Mouse (Mus musculus) c-Kit-positive CD71-negative TER-119-negative erythroid progenitor cells, embryonic 14.5 days (primary cell): ENCODE measurements at regions not wholly inside any gene's neighbourhood (a gene's known extent, or its start where the extent isn't known, plus 50 kb on each side); places are given as distances from the start of the nearest gene placed in this dataset.
"Not testable (repeated sequence)": the region's sequence is repeated elsewhere in the genome, so short reads cannot be mapped to it uniquely, and the experiment has no call there.

ENCODE experiments used
- DNase-seq: peaks from one replicate; pipeline ENCODE4 v3.0.0-alpha.2; 2013; ENCODE audit warnings: low read depth

DNA sequence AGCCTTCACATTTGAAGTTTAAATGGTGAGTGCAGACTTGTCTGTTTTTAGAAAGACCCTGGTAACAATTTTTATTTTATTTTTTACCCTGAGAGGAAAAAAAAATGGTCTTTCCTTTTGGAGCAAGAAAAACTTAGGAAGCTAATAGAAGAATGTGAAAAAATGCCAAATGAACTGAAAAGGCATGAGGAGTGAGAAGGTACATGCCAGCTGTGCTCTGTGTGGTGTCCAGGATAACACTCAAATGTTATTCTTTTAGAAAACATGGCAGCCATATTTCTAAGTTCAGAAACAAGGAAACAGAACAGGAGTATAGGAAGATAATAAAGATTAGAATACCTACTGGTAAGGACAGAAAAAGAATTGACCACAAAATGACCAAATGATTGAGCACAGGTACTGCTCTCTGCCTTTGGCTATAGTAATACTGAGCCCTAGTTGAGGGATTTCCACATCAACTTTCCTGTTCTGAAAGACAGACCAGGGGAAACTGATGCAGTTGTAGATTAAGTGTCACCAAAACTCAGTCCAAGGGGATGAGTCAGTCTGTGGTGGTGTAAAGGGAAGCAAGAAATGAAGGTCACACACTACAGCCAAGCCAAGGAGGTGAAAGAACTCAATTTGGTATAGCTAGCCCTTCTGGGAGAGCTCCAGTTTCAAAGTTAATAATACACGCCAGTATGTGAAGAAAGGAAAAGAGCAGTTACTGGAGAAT is 758.5 kb downstream of the Robo2 start:
- DNase-seq, result no peak

DNA sequence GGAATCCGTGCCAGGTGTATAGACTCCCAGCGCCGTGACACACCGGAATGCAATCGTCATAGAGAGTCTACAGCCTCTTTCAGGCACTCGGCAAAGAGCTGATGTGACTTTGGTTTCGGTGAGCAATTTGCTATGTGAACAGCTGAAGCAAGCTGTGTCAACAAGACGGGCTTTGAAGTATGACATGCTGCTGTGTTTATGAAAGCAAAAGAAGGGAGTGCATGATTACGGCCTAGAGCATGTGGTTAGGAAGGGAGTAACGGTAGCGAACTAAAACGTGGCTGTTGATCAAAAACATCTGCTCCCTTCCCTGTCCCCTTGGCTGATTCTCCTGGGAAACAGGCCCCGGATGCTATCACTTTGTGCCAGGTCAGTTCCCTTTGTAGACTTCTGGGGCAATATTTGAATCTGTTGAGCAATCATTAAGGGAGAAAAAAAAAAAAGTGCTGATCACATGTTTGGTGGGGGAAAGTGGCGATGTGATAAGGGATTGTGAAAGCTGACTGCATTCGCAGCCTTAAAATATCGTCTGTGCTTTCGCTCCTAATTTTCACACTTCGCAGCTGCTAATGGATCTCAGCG is 764.3 kb downstream of the Robo2 start:
- no peak for DNase-seq

DNA sequence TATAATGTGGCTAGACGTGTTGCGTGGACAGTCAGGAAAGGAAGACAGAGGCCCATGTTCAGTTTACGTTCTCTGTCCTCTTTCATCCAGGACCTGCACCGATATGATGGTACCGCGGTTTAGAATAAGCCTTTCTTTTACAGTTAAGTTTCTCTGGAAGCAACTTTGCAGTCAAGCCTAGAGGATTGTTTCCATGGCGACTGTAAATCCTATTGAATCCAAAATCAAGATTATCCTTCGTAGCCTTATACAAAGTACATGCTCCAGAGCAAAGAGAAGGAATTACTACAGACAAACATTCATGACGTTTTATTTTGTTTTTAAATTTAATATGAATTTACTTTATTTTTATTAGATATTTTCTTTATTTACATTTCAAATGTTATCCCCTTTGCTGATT is 798.6 kb downstream of the Robo2 start:
- DNase-seq, result no peak

DNA sequence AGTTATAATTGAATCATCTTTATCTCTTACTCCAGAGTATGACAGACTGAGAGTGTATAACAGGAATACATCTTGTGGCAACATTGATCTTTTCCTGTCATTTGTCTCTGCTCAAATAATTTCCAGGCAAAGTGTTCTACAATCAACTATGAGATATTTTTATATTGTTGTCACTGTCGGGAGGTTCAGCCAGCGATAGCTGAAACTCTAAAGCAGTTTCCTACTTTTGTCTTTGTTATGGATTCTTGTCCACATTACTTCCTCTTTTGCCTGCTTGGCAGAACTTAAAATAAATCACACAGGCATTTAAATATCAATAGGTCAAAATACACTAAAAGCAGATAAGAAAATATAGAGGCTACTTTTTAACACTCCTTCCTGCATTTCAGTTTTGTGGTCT is 820.2 kb downstream of the Robo2 start:
- DNase-seq, result no peak

DNA sequence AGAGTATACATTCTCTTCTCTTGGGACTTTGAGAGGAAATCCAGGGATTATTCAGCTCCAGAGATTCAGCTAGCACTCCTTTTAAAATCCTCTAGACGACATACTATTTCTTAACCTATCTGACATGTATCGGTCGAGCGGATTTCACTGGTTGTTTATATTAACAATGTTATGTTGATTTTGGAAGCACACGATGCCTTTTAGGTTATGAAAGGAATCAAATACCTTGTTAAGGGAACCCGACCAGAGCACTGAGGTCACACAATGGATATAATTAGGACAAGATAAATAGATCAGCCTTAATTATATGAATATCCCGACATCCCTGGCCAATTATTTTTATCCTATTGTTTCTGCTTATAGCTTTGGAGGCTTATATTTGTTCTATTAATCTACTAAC is 850.4 kb downstream of the Robo2 start:
- DNase-seq, result no peak

DNA sequence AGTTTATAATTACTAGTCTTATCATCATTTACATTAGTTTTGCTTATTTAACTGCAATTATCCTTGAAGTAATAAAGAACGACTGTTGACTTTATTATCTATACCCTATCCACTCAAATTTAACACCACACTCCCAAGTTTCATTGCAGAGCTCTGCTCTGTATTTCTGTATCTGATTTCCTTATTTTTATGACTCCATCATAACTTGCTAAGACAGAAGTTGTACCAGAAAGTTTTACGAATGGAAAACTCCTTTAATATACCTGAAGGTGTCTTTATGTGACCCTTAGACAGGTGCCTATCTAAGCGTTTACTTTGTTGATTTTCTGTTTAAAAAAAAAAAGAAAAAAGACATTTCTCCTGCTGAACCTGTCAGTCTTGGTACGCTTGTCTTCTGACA is 854.7 kb downstream of the Robo2 start:
- no peak for DNase-seq

DNA sequence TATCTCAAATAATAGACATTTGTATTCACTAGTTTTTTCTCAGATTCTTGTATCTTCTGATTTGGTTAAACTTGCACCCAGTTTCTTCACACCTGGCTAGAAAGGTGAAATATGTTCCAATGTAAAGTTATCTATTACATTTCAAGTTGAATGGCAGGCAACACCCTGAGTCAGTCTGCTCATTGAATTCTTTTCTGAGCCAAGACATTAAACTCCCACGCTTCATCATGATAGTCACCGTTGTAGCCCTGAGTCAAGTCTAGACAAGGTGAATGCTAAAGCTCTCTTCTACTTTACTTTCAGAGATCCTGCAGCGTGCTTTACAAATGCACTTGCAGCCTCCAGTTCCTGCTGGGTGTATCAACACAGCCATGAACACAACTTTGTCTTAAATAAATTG is 868.0 kb downstream of the Robo2 start:
- DNase-seq, result no peak

DNA sequence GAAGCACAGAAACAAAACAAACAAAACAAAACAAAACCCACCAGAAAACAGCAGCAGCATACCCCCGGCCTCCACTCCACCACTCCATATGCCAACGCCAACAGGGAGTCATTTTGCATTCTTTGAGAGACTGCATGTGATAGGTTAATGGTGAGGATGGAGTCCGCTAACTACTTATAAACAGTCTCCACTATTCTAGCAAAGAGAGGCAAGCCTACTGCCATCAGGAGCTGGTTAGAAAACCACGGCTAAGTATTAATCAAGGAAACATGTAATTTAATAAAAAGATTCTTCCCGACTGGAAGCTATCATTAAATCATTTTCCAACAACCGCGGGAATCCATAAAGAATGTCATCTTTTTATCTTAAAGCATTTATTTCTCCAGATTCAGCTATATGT is 873.6 kb downstream of the Robo2 start:
- no peak for DNase-seq

DNA sequence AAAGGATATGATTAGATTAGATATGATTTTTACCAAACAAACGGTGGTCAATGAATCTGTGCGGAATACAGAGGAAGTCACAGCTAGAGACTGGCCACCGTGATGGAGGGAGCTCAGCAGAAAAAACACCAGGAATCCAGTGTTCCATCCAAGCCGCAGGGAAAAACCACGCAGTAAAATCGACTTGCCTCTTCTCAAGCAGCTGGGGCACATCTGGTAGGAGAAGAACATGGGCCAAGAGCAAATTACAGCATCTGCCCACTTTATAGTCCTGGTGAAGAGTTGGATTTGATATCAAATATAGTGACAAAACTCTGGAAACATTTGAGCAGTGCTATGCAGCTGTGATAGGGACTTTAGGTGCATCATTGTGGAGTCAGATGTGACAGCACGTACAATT is 874.1 kb downstream of the Robo2 start:
- no peak for DNase-seq

DNA sequence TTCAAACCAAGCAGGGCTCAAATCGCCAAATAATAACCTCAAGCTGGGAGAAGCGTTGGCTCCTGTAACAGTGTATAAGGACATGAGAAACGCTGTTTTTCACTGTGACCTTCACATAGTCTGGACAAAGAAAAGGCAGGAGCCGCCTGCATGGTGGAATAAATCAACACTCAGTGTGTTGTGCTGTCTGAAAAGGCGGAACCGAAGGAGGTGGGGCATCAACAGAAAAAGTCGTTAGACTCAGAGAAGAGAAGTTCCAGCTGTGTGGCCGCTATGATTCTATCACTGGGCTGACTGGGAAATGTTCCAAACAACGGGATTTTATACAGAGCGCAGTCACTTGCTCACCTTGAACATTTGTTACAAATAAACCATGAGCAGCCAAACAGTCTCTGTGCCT is 881.4 kb downstream of the Robo2 start:
- DNase-seq, result no peak

DNA sequence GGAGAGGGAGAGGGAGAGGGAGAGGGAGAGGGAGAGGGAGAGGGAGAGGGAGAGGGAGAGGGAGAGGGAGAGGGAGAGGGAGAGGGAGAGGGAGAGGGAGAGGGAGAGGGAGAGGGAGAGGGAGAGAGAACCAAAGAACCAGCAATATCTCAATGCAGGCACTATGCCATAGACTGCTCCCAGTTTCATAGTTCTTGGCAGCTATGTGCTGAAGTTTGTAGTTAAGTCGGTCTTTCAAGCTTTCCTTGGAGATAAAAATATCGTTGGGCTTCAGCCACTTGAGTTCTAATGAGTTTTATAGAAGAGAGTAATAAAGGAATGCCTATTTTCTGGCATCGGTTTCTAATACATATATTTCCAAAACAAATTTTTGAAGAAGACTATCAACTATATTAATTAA is 888.7 kb downstream of the Robo2 start:
- DNase-seq, result not testable (repeated sequence)

DNA sequence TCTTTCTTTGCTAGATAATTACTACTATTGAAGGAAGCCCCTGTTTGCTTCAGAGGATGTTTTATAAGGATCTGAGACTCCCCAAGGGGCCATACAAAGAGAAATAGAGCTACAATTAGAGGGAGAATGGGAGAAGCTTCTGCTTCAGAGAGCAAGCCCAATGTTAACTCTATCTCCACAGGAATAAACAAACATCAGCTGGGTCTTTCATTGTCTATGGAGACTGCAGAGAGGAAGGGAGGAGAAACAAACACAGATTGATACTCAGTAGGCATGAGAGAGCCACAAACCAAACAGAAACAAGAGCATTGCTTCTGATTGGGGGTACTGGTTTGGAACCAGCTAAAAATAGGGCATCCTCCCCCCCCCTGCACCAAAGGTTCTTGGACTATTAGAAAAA is 906.9 kb downstream of the Robo2 start:
- DNase-seq, result no peak

DNA sequence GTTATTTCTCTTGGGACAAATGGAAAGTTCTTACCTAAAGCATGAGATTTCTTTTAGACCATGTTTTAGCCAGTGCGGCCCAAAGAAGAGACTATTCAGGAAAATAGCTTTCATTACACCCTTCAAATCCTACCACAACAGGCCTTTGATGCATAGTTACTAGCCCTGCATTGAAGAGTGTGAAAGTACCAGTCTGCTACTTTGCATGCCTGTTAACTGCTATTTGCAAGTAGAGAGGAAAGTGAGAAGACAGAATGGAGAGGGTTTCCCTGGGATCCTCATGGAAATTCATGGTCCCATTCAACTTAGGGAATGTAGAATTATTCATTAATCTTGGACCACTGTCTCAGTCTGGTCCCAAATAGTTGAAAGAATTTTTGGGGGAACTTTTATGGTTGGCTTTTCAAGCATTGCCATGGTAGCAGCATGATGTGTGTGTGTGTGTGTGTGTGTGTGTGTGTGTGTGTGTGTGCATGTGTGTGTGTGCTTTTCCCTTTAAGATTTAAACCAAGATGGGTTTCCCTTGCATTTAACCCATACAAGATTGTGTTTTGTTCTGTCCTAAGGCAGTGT is 912.9 kb downstream of the Robo2 start:
- DNase-seq, result no peak

DNA sequence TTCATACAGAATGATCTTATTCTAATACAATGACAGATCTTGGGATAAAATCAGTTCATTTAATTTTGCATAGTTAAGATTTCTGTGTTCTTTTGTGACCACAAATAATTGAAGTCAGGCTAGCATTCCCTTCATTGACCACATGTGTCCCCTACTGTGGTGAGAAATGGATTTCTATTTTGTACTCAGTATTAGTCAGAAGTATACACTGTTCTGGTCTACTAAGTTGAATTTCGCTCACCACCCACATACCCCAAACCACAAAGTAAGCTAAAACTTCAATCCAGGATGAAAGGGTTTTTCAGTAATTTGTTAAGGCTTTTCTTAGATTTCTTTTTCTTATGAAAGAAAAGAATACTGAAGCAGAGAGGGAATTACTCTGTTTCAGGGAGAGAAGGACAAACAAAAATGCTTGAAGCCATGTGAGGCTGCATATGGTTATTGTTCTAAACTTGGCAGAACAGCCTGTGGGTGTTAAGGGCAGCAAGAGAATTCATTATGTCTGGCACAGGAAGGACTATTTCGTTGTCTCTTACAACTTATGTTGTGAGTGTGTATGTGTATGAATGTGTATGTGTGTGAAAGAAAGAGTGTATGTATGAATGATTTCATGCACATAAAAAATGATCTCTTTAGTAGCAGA is 928.3 kb downstream of the Robo2 start:
- DNase-seq, result no peak

DNA sequence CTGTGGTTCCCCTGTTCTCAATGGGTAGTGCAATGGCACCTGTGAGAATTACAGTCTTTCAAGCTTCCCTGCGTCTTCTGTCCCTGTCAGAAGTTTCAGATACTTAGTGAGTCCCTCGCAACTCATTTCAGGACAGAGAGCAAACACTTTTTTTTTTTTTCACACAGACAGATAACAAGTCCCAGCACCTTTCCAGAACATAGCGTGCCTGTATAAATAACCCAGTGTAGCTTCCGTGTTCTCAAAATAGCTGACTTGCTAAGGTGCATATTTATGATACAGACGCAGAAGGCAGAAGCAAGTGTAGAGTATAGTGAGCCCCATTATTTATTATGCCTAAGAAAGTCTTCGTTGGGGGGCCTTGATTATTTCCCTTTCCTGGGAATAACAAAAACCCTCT is 929.4 kb downstream of the Robo2 start:
- DNase-seq, result no peak

DNA sequence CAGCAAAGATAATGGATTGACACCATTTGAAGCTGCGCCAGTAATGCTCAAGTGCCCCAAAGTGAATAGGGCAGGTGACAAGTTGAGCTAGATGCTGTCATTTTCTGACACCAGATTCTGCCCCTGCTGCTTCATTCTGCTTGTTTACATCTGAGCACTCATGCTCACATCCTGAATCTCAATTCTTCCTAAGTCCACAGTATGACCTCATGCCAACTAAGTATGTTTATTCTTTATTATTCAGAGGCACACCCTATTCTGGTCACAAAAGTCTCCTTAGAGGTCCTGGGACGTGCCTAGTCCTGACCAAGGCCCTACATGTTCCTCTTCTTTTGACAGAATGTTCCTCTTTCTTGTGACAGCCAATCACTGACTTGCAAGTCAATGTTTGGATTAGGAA is 938.1 kb downstream of the Robo2 start:
- no peak for DNase-seq

DNA sequence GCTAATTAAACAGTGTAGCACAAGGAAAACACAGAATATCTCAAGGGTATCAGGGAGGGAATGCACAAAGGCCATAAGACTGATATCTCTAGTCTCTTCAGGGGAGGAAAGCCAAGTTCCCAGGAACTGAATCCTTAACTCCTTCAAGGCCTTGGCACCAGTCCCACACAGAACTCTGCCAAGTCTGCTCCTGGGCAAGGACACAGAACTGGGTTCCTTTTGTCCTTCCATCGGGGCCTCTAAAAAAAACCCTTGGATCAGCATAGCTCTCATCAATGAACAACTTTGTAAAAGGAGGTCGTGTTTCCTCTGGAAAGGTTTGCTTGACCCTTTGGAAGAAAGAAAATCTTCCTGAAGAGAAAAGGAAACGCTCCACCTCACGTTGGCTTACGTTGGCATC is 940.1 kb downstream of the Robo2 start:
- DNase-seq, result no peak

DNA sequence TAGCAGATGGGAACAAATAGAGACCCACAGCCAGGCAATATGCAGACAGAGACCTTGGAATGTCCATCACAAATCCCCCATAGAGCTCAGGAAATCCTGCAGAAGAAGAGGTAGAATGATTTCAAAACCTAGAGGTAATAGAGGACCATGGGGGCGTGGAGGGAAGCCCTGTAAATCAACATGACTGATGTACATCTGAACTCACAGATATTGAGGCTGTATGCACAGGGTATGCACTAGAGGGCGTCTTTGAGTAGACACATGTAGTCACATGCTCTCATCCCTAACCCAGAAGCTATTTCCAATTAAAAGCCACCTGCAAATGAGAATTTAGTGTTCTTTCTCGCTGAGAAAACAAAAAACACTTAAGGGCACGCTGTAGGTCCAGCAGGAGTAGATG is 941.1 kb downstream of the Robo2 start:
- DNase-seq, result no peak

DNA sequence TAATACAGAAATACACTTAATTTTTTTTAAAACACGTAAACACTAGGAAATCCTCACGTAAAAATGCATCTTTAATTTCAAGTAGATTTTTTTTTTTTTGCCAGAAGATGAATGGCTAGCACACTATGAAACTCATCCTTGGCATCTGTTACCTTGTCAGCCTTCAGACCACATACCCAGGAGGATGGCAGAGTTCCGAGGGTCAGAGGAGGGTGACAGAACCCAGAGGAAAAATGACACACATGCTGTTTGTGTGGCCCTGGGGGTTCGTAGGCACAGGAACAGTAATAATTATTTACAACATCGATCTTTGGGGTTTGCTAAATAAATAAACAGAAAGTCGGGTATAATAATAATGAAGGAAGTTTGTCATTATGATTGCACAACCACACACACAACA is 945.3 kb downstream of the Robo2 start:
- no peak for DNase-seq

DNA sequence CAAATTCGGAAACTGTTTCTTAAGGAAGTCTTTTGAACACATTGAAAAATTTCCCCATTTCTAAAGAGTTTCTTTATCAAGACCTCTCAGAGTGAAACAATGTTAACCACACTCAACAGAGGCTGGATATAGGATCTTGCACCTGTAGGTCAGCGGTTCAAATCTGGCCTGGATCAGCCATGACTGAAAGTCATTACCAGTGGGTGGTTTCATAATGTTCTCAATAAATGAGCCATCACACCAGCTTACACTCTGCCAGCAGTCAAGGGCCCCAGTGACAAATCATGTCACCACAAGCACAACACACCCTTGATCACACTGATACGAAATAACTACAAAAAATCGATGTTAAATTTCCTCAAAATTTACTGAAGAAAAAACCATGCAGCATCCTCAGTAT is 949.1 kb downstream of the Robo2 start:
- no peak for DNase-seq

DNA sequence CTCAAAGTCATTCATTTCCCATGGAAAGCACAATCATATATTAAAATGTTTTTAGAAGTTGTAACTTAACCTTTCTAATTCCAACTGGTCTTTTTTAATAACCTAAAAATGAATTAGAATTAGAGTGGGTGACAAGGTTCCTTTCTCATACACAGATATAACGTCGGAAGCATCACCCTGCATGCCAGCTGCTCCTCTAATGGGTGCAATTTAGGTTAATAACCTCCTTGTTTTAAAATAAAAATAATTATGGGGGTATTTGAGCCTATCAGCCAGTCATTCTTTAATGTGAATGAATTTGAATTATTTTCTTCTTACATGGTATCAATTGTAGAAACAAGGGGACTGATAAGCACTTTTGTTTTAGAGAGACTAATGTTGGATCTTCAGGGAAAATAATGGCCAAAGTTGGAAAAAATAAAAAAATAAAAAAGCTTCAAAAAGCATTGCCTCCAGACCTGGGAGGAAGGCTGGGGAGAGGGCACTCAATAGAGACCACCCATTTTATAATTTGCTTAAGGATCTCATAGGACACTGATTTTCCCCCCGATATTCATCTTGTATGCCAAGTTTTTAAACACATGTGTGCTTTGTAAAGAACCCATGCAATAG is 960.9 kb downstream of the Robo2 start:
- DNase-seq, result no peak

DNA sequence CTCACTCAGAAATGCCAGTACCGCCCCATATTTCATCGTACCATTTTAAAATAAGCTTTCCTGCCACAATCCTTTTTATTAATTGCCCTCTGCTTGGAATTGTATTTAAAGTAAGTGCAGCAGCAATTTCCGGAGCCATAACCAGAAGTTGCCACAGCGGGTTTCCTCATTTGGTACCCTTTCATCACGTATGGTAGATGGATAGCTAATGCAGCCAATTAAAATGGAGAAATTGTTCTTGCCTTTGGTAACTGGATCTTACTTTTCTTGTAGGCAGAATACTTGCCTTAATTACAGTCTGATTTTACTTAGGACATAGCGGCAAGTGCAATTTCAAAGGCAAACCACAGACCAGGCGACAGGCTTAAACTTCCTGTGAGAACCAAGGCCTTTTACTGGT is 961.8 kb downstream of the Robo2 start:
- no peak for DNase-seq

DNA sequence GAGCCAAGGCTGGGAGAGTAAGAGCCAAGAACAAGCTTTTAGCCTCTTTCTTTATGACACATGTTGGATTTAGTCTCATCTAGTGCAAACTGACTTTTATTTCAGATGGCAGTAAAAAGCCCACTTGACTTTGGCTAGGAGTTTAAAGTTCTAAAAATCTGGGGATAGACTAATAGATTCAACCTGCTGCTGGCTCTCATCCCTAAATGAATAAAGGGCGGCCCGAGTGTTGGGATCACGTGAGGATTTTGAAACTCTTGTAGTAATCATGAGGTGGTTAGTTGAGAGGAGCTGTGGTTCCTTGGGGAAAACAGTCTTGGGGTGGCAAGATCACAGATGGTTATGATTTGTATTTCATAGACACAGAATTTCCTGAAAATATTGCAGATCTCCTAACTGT is 975.9 kb downstream of the Robo2 start:
- DNase-seq, result no peak
